Mouse (Mus musculus) left cerebral cortex, adult 11 months (tissue): ENCODE data around the gene Rmi2.

Source experiments
- DNase-seq: peaks from one replicate; pipeline ENCODE4 v3.0.0; 2022; ENCODE audit warnings: low spot score

The Rmi2 gene

DNA sequence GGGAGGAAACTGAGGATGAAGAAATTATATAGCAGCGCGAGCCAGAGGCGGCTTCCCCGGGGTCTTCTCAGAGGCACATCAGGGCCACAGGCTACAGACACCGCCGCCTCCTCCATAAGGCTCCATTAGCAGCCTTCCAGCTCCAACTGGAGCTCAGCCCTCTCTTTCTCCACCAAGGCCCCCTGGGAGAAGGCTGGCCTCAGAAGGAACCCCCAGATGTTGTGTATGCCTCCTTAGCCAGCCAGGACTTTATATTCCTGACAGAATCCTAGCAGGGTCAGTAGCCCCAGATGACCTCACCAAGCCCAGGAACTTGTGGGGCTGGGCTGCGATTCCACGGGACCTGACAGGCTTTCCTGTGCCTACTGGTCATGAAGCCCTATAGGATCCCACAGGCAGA, 32.0 kb downstream of the Rmi2 start:
- no peak for DNase-seq

DNA sequence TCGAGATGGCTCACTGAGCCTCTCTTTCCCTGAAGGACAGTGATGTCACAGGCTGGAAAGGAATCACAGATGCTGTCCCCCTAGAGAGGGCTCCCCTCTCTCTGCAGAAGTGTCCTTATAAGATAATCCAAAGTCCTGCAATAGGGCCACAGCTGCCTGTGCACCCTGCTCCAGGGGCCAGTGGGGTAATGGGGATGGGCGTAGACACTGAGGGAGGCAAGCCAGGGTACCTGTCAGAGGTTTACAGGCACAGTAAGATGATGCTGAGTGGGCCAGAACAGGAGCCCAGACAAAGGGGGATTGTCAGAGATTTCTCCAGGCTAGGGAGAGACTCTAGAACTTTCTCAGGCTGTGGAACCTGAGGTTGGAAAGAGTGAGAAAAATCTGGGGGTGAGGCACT, 32.6 kb downstream of the Rmi2 start:
- no peak for DNase-seq

DNA sequence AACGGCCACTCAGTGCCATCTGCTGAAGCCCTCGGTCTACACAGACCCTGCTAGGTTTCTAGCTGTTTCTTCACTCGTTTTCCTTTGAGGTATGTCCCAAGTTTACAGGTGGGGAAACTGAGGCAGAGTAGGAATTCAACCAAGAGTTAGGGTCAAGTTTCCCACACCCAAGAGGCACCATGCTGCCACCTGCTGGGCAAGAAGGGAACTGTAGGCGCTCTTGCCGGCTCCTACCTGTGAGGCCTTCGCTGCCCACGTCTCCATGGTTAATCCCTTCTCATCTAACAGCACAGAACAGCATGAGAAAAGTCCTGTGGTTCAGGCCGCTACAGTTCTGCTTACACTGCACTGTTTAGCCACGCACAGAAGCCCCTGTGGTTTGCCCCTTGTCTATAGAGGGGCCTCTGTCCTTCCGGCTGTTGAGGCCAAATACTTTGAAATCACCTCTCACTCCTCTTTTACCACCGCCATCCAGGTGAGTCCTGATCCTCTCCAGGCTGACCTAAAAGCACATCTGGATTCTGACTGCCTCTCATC, 33.1 kb downstream of the Rmi2 start:
- DNase-seq, result no peak

DNA sequence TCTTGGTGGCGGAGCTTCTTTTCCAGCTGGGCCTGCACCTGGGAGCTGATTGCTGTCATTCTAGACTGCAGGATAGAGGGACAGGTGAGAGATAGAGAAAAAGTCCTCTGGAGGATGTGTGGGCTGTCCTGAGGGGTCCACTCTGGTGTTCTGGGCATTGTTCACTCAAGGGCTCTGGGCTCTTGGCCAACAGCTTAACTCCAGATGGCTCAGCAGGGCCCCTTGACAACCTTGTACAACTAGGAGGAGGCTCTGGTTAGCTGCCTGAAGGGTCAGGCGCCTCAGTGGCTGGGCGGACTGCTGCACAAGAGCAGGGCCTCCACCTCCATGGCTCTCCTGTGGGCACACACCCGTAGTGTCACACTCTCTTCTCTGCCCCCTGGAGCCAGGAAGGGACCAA, 36.1 kb downstream of the Rmi2 start:
- no peak for DNase-seq

DNA sequence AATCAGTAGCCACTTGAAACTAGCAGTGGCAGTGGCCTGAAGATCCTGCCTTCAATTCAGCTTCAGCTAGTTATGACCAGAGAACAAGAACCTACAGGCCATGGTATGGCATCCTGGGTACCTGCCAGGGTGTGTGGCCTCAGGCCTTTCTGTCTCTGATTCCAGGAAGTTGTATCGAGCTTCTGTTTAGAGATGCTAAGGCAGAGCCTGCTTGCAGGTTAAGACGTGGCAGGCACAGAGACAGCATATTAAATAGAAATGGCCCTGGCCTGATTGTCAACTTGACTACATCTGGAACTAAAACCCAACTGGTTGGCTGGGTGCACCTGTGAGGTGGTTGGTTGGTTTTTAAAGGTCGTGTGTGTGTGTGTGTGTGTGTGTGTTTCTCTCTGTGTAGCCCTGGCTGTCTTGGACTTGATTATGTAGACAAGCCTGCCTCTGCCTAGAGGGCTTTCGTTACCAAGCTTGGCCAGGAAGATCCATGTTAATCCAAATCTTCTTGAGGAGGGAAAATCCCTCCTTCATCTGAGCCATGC, 38.0 kb downstream of the Rmi2 start:
- DNase-seq, result no peak

DNA sequence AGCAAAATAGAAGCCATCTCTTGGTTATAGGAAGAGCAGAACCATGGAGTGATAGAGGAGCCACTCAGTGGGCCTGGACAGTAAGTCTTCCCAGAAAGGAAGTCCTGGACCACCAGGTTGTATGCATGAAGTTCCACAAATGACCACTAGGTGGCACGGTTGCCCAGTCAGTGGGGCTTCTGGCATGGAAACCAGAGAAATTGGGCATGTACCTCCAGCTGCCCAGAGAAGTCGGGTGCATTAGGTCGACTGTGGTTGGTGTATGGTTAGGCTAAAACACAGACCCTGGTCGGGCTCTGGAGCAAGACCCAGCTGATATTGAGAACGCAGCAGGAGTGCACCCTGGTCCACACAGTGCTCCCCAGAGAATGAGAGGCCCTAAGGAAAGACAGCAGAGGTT, 38.8 kb downstream of the Rmi2 start:
- peak; percentile 63 for DNase-seq

DNA sequence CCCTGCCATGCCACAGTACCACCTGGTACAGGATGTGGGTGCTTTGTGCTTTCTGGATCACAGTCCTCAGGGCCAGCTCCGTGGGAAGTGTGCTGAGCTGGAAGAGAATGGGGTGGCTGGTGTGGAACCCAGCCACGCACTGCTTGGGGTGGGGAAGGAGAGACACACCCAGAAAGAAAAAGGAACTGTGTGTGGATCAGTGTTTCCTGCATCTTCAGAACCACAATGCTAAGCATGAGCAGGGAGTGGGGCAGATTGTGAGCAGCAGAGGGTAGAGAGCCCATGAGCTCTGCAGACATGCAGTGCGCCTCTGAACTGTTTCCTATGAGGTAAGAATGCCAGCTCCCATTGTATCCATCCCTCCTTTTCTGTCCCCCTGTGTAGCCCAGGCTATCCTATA, 43.4 kb downstream of the Rmi2 start:
- no peak for DNase-seq

DNA sequence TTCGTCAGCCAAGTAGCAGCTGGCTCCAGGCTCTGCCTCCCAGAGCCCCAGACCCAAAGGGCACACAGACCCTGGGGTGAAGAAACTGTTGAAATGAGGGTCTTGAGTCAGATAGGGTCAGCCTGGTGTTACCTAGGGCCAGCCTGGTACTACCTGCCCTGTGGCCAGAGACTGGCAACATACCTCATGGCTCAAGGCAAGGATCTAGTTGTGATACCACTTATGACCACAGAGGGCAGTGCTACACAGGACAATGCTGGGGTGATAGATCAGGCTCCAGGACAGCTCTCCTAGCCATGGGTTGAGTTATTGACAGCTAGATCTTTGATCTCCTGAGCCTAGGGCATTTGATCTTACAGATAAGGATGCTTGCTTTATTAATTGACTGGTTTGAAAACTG, 44.6 kb downstream of the Rmi2 start:
- DNase-seq, result peak; percentile 31

DNA sequence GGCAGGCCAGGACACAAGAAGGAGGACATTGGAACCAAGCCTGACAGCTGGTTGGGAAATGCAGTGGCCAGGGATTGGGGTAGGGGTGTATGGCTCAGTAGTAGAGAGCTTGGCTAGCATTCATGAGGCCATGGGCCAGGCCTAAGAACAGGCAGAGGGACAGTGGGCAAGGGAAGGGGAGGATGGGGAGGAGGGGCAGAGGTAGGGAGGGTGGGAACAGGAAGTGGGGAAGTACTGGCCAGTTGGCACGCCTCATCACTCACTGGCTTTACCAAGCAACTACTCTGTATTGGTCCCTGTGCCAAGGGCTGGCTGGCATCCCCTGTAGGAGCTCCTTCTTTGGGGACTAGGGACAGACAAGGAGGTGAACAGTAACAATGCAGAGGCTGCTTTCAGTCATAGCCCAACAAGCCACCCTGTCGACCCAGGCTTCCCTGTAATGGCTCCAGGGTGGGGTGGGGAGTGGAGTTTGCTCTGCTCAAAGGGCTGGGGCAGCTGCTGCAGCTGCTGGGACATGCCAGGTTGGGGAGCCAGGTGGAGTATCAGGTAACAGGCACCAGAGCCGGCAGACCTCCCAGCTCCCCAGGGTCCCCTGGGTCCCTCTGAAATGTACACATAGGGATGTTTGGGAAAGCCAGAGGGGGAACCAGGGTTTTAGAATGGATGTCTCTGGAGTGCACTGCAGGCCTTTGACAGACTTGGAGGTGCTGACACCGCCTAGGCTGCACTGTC, 46.5 kb downstream of the Rmi2 start:
- DNase-seq, result no peak

DNA sequence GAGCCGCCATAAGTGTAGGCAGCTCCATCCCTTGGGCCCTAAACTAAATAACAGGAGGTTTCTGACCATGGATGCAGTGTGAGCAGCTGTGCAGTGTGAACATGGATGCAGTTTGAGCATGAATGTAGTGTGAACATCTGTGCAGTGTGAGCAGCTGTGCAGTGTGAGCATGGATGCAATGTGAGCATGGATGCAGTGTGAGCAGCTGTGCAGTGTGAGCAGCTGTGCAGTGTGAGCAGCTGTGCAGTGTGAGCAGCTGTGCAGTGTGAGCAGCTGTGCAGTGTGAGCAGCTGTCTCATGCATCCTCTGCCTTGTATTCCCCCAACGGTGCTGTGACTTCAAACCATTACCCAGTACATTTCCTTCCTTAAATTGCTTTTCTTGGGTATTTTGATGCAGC, 52.6 kb downstream of the Rmi2 start:
- DNase-seq, result no peak

DNA sequence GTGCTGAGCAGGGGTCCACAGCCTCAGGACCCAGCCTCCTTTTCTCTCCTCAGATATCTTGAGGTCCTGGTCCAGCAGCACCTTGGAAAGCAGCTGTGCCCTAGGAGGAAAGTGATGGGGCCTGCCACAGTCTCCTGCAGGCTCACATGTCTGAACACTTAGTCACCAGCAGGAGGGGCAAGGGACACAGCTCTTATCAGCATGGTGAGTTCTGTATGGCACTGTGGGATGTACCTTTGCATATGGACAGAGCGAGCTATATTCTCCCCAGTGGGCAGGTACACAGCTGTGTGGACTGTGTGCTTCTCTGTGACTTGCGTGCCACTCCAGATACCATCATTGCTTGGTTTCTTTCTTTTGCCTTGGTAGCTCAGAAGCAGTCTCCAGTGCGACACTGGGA, 55.5 kb downstream of the Rmi2 start:
- no peak for DNase-seq

DNA sequence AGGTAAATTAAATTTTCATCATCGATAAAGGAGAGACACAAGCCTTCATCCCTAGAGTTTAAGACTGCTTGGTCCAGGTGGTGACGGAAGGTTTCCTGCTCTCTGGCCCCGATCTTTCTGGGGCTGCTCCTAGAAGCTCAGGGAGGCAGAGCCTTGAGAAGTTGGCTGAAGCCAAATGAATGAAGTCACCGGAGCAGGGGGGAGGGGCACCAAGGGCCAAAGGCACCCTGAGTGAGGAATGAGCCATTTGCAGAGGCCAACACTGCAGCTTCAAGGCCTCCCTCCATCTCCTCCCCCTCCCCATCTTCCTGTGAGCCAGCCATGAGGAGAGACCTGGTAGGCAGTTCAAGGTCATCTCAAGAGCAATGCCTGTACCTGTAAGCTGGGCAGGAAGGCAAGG, 58.3 kb downstream of the Rmi2 start:
- DNase-seq, result no peak

DNA sequence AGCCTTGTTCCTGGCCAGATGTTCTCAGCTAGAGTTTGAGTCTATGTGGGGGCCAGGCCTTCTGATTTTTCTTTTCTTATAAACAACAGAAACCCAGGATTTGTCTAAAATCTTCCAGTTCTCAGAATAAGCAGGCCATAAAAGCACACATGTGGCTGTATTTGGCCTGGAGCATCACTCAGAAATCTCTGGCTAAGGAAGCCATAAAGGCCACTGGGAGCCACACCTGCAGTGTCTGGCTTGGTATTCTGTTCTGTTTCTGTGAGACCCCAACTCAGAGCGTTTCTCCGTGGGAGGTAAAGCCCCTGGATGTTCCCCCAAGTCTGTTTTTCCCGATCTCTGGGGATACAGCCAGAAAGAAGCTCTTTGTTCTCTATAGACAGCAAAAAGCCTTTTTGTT, 61.0 kb downstream of the Rmi2 start:
- DNase-seq, result no peak

DNA sequence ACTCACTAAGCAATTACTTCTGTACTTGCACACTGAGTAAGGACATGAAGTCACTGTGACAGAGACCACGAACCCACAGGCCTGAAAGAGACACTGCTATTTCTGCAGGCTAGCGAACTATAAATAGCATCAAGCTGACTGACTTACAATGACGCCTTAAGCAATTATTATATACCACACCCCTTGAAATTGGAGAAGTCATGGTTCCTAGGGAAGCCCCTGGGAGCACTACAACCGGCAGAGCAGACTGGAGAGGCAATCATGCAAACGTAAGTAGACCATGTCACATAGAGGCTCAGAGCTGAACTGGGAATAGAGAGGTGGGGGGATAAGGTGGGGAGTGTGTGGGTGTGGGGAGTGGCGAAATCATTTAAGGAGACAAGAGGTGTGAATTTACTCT, 62.5 kb downstream of the Rmi2 start:
- no peak for DNase-seq

DNA sequence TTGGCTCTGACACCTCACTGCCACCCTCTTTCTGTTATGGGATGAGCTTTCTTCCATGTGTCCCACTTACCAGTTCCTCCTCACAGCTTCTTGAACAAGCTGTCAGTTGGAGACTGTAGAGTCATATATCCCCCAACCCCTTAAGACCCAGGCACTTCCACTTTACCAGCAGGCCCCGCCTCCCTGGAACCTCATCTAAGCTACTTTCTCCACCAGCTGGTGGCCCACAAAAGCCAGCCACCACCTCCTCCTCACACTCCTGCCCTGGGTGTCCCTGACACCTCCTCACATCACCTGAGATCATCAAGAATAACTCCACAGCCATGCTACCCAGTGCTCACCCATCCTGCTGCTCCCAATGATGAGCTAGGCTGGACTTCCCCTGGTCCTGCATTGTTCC, 65.9 kb downstream of the Rmi2 start:
- no peak for DNase-seq

DNA sequence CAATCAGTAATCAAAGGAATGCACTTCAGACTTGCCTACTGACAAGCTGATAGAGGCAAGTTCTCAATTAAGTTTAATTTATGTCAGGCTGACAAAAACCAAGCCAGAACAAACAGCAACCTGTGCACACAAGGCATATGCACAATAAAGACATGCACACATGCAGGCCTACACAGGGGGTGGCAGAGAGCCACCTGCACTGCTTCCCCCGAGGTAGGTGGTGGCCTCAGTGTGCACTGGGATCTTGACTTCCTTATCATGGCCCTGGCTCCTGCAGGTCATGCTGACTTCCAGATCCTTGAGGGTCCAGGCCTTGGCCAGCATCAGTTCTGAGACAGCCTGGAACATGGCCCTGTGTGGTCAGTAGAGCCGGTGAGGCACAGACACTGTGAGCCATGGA, 67.1 kb downstream of the Rmi2 start:
- DNase-seq, result no peak

DNA sequence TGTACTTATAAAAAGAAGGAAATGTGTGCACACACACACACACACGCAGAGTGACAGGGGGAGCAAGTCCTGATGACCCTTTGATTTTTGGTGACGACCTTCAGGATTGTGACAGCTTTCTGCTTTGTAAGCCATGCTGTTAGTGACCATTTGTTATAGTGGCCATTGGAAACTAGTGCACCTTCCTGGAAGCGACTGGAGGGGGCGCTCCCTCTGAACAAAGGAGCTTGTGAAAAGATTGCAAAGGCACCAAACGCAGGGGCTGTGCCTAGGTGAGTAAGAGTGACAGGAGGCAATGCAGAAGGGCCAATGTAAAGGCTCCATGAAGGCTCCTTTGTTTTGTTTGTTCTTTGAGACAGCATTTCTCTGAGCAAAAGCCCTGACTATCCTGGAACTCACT, 68.0 kb downstream of the Rmi2 start:
- DNase-seq, result no peak

DNA sequence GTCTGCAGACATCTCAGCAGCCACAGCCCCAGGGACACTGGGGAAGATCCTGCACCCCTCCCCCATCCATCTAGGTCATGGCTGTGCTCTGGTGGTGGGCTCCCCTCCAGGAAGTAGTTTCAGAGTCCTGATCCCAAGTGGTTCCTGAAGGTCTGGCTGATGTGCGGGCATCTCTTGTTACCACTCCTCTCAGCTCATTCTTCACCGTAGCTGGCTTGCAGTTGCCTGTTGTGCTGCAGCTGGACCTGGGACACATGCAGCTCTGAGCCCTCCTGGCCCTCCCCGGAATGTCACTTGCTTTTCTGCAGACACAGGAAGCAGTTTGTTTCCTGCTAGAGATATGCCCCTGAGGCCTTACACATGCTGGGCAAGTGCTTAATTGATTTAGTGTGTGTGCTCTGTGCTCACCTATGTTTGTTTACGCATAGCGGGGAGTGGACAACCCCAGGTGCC, 70.8 kb downstream of the Rmi2 start:
- DNase-seq, result no peak

DNA sequence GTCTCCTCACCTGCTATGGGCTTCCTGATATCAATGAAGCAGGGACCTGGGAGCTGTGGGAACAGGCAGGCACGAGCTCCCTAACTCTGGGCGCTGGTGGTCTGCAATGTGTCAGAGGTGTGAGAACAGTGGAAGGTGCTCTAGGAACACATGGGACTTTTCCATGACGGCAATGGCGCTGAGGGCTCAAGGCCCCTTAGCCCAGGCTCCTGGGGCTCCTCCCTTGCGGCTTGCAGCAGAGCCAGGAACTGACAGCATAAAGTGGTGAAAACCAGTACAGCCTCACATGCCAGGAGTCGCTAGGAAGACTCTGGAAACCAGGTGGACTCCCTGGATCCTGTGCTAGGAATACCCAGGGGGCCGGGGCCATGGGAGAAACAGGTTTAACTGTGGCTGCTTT, 75.7 kb downstream of the Rmi2 start:
- no peak for DNase-seq

DNA sequence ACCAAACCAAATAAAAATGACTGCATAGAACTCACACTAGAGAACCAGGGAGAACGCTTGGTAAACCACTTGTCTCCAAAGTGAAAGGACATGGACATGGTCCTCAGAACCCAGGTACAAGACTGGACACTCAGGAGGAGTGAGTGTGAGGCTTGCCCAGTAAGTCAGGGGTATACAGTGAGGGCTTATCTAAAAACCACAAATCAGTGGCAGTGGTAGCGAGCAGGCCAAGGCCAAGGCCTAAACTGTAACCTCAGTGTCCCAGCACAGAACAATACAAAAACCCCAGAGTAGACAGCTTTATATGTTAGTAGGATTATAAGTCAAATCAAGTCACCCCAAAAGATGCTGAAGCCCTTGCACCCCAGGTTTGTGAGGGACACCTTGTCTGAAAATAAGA, 76.2 kb downstream of the Rmi2 start:
- no peak for DNase-seq

DNA sequence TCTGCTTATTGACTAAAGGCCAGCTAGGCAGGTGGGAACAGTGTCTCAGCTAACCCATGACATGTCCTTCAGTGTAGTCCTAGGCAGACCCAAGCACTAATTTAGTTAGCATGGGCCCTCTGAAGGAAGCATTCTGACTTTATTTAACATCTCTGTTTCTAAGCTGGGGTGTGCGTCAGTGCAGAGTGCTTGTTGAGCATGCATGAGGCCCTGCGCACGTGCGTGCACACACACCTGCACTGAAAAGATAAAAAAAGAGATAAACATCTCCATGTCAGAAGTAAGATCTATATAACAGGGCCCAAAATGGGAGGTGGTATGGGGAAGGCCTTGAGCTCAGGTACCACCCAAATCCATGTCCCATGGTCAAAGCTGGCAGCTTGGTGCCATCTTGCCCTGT, 80.2 kb downstream of the Rmi2 start:
- DNase-seq, result no peak

DNA sequence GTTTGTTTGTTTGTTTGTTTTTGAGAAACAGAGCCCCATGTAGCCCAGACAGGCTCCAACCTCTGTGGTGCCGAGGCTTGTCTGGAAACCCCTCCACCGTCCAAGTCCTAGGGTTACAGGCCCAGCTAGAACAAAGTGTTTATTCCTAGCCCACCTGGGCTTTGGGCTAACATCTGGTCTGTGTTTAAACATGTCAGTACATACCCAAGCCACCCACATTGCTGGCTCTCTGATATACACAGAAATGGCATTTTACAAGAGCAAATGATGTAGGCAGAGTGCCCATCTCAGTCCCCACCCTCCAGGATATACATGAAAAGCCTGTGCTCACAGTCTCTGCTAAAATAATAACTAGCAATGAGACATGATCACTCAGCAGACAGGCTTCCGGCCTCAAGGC, 81.4 kb downstream of the Rmi2 start:
- DNase-seq, result no peak

DNA sequence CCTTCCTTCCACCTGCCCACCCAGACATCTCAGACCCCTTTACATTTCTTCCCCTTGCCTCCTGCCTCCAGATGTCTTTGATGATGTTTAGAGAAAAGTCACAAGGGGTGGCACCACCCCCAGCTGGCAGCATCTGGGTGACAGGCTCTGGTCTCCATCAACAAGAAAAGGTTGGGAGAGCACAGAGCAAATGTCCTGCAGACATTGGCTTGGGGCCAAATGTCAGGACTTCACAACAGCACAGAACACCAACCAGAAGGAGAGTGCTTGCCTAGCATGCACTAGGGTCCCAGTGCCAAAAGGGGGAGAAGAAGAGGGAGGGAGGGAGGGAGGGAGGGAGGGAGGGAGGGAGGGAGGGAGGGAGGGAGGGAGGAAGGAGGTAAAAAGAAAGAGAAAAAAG, 85.0 kb downstream of the Rmi2 start:
- DNase-seq, result no peak

DNA sequence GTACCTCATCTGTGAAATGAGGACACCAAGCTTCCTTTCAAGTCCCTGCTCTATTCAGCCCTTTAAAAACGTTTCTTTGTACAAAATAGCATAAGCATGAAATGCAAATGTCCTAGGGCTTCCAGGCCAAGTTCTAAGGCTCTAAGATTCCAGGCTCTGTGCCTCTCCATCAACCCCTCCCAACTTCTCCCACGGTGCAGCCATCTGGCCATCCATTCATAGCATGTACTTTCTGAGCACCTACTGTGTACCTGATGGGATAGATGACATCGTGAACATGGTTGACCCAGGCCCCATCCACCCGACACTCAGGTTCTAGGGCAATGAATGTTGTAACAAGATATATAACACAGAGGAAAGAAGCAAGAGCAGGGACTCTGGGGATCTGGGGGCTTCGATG, 88.7 kb downstream of the Rmi2 start:
- no peak for DNase-seq
